Mouse (Mus musculus): ENCODE measurements around the gene Gprc5a.

GRCm38 (mm10) chr6:135019564-135019963 is 45.9 kb upstream of the Gprc5a start:
- TF ChIP-seq CTCF (conservative IDR thresholded peaks at IDR 0.05 in 1 of 2, IDR thresholded peaks at IDR 0.05 in 1 of 2; ENCODE audit: low read depth in 2 of 2, low read length in 2 of 2) = no peak
- TF ChIP-seq ELF1 (IDR thresholded peaks at IDR 0.05; ENCODE audit: low read depth, low read length) = no peak
- no peak for TF ChIP-seq MAFK (IDR thresholded peaks at IDR 0.05; ENCODE audit: insufficient replicate concordance, low read length)
- no peak for TF ChIP-seq ZNF384 (IDR thresholded peaks at IDR 0.05; ENCODE audit: low read depth, low read length)
- TF ChIP-seq MEF2A (IDR thresholded peaks at IDR 0.05; ENCODE audit: borderline replicate concordance, low read depth, low read length) = no peak
- no peak for TF ChIP-seq POLR2A (IDR thresholded peaks at IDR 0.05; ENCODE audit: low read depth, low read length)
- no peak for TF ChIP-seq BHLHE40 (IDR thresholded peaks at IDR 0.05; ENCODE audit: low read depth, low read length)
- TF ChIP-seq MAX (IDR thresholded peaks at IDR 0.05; ENCODE audit: low read length) = no peak
- TF ChIP-seq CHD2 (IDR thresholded peaks at IDR 0.05; ENCODE audit: low read length) = no peak
- TF ChIP-seq JUND (conservative IDR thresholded peaks at IDR 0.05; ENCODE audit: low read depth, low read length) = no peak
- TF ChIP-seq KAT2A (IDR thresholded peaks at IDR 0.05; ENCODE audit: insufficient replicate concordance, low read length) = no peak
